Mouse (Mus musculus) C2C12 (cell line): Measurements from ENCODE around the gene Rab6a.

Experiments used
- CEBPB ChIP-seq: IDR thresholded peaks from one replicate; pipeline ENCODE4 v1.6.1; 2011; ENCODE audit warnings: low read depth, mild to moderate bottlenecking, control low read depth, moderate library complexity
- CTCF ChIP-seq: IDR thresholded peaks from one replicate; pipeline ENCODE4 v1.5.1; 2011; ENCODE audit not compliant: control insufficient read depth, insufficient read depth, insufficient read length
- FOSL1 ChIP-seq: IDR thresholded peaks from one replicate; pipeline ENCODE4 v1.8.0; 2011; ENCODE audit warnings: mild to moderate bottlenecking, low read length; ENCODE audit not compliant: poor library complexity, insufficient read depth, severe bottlenecking
- MAX ChIP-seq: IDR thresholded peaks from one replicate; pipeline ENCODE4 v1.6.1; 2011; ENCODE audit warnings: mild to moderate bottlenecking, control low read depth
- MYOD1 ChIP-seq: IDR thresholded peaks from one replicate; pipeline ENCODE4 v1.6.1; 2011; ENCODE audit warnings: low read depth; ENCODE audit not compliant: control insufficient read depth, insufficient read length
- MYOG ChIP-seq: IDR thresholded peaks from one replicate; pipeline ENCODE4 v1.6.1; 2011; ENCODE audit not compliant: control insufficient read depth, insufficient read length; ENCODE audit errors: extremely low read depth
- USF1 ChIP-seq: IDR thresholded peaks from one replicate; pipeline ENCODE4 v1.6.1; 2011; ENCODE audit warnings: low read depth, mild to moderate bottlenecking, control low read depth, moderate library complexity

DNA sequence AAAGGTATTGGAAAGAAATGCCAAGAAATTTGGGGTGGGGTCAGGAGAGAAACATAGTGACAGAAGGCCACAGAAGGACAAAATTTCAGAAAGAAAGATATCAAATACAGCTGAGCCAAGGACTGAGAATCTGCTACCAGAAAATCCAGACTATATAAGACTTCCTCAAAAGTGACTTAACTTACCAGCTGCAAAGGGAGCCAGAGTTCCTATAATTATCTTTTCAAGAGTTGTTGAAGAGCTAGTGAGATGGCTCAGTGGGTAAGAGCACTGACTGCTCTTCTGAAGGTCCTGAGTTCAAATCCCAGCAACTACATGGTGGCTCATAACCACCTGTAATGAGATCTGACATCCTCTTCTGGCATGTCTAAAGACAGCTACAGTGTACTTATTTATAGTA lies 13.9 kb upstream of the Rab6a start:
- TF ChIP-seq CTCF (no peak), FOSL1 (no peak), MAX (no peak), USF1 (no peak), CEBPB (no peak), MYOG (no peak), MYOD1 (no peak)
